Mouse (Mus musculus) erythroblast, embryonic 14.5 days (primary cell): Measurements from ENCODE around the gene Prkag1.

Experiments
- GATA1 ChIP-seq: IDR thresholded peaks from 2 replicates; pipeline ENCODE4 v1.6.1; 2012; ENCODE audit warnings: low read length, inconsistent platforms, mixed read lengths
- TAL1 ChIP-seq: IDR thresholded peaks from 3 replicates; pipeline ENCODE4 v1.6.1; 2012; ENCODE audit warnings: low read length, inconsistent platforms, mixed read lengths

GRCm38 (mm10) chr15:98834059-98834458, 2.7 kb upstream of the Prkag1 start:
- TF ChIP-seq GATA1 (no peak), TAL1 (no peak)
